Mouse (Mus musculus): ENCODE measurements around the gene Dao. TPM values are rescaled to one million over a fixed set of nuclear protein-coding genes. Genes with fewer than 3 reads are reported as not detected.

The Dao gene
- total RNA-seq, 2 experiments from 2014 or later, result not detected

- no peak for DNase-seq
Measured at GRCm38 (mm10) chr5:114030652-114031051, 27.1 kb downstream of the Dao start.

DNA sequence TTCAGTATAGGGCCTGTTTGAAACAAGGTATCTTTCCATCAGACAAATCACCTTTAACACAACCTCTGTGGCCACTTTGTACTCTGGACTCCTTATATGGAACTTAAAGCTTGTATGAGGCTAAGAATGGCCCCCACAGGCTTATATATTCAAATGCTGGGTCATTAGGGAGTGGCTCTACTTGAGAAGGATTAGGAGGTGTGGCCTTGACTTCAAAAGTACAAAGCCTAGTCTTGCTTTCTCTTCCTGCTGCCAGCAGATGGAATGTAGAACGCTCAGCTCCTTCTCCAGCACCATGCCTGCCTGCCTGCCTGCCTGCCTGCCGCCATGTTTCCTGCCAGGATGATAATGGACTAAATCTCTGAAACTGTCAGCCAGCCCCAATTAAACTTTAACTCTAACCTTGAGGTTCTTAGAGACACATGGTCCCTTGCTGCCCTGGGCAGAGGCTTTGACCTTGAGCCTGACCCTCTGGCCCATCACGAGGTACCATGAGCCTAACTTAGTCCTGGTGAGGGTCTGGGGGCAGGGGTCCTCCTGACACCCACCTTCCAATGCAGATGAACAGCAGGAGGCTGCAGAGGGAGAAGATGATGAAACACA, 28.8 kb downstream of the Dao start:
- DNase-seq, result no peak

- DNase-seq, result no peak
Measured at GRCm38 (mm10) chr5:114034393-114034792, 30.9 kb downstream of the Dao start.

- no peak for DNase-seq
Measured at GRCm38 (mm10) chr5:114035111-114035510, 31.6 kb downstream of the Dao start.

- no peak for DNase-seq
Measured at GRCm38 (mm10) chr5:114040508-114040907, 37.0 kb downstream of the Dao start.

DNA sequence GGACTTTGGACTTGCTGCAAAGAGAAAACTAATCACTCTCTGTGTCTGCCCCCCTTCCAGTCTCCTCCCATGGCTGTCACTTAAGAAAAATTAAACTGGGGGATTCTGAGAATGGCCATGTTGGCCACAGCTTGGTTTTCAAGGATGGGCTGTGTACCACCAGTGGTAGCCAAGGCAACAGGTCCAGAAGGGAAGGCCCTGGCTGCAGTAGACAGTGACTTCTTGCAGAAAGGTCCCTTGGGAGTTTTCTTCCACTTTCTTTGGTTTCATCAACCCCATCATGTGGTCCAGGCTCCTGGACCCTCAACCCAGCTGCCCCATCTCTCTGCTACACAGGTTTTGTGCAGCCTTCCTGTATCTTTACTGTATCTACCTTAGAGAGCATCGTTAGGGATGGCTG, 37.4 kb downstream of the Dao start:
- DNase-seq, result no peak

DNA sequence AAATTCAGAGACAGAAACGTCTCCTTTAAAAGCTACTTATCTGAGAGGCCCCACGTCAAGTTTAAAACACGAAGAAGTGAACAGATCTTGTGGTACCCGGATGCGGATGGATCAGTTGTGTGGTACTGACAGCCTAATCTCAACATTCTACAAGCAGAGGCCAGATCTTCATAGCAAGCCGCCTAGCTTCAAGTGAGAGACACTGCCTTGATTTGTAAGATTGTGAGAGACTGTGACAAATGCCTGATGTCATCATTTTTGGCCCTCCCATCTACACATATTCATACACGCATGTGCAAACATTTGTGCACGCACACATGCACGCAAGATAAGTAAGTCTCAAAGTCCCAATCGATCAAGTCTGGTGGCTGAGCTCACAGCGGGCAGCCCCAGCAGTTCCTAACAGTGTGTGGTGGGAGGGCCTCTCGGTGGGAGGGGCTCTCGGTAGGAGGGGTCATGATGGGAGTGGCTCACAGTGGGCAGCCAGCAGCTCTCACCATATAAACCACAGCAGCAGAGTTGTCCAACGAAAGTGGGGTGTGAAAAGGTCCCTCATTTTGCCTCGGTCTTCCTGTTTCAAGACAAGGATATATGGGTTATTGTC, 37.9 kb downstream of the Dao start:
- peak; percentile 9 to 17 for DNase-seq

GRCm38 (mm10) chr5:114043800-114044199, 40.3 kb downstream of the Dao start:
- DNase-seq, result no peak

GRCm38 (mm10) chr5:114045134-114045533, 41.6 kb downstream of the Dao start:
- DNase-seq, result peak in 1 of 2 experiments; percentile 28

GRCm38 (mm10) chr5:114046151-114046550, 42.6 kb downstream of the Dao start:
- DNase-seq, result no peak

- no peak for DNase-seq
Measured at GRCm38 (mm10) chr5:114046604-114047003, 43.1 kb downstream of the Dao start.

DNA sequence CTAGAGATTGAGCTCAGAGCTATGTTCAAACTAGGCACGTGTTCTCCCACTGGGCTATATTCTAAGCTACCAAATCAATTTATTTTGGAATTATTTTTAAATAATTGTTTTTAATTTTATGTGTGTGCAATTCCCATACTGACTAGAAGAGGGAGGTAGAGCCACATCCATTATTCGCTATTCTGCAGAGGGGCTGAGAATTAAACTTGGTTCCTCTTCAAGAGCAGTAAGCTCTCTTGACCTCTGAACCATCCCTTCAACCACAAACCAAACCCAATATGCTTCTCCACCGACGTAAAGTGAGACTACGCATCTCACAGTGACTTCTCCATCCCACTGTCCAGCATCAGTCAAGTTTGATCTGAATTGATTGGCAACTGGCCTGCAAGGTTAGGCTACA, 43.7 kb downstream of the Dao start:
- no peak for DNase-seq

DNA sequence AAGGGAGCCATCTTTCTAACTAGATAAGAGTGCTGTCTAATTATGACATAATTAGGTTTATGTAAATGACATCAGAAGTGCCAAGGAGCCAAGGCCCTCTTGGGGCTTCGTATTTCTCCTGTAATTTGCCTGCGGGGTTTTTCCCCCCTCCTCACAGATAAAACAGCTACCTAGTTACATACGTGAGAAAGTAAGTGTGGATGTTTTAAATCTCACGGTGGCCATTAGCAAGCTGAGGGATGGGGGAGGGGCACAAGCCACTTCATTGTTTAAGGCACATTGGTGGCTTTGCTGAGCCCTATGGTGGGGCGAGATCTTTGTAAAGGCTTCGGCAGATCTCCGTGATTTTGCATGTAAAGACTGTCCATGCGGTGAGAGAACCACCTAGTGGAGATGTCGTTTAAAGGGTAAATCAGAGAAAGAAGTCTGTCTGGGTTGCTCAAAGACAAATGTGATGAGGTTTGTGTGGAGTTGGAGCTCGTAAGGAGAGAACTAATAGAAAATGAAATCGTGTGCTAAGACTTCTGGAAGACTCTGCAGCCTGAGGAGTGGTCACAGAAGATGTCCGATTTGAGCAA, 45.3 kb downstream of the Dao start:
- DNase-seq, result no peak

DNA sequence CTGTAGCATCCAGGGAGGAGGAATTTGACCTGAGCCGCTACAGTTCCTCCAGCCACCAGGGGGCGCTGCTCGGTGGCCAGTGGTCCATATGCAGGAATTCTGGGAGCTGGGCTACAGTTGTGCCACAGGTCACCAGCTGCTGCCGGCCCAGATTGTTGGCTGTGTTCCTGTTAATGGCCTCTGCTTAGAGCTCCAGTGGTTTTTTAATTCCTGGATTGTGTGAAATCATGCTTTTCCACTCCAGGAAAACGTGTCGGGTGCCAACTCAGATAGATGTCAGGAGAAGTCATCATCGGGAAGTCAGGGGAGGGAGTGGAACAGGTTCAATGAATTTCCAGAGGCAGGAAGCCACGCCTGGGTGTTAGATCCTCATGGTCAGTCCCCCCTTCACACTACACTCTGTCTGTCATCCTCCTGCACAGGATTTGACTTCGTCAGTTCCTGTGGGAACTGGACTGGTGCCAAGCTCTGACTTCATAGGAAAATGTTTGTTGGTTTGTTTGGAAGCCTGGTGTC, 48.8 kb downstream of the Dao start:
- DNase-seq, result peak; percentile 82 to 88

DNA sequence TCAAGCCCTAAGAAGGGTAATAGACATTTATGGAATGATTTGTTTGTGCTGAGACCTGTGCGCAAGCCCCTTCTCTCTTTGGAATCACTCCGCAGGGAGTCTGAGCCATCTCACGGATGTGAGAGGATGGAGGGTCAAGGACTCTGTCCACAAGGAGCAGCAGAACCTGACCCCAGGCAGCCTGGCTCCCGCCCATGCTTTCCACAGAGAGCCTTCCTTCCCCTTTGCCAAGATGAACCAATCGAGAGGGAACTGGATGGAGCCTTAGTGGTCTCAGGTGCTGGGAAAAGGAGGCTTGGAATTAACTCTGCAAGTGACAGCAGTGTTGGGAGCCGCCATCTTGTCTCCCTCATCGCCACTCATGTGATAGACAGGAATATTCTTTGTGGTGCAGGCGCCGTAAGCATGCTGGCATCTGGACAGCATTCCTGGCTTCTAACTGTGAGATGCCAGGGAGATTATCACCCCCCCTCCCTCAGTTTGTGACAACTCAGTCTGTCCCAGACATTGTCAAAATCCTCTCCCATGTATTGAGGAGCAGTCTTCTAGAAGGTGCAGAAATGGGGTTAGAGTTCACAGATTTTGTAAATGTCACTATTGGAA, 53.7 kb downstream of the Dao start:
- no peak for DNase-seq

DNA sequence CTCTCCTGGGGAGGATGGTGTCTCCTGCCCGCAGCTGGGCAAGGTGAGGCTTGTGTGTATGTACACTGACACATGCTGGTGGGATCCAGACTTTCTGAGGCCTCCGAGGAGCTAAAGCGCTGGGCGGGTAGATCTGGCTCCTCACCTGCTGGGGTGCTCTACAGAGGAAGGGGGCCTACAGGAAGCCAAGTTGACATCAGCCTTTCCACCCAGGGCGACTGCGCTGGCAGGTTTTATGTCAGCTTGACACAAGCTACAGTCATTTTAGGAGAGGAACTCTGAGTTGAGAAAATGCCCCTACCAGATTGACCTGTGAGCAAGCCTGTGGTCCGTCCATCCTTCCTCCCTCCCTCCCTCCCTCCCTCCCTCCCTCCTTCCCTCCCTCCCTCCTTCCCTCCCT, 58.2 kb downstream of the Dao start:
- no peak for DNase-seq

DNA sequence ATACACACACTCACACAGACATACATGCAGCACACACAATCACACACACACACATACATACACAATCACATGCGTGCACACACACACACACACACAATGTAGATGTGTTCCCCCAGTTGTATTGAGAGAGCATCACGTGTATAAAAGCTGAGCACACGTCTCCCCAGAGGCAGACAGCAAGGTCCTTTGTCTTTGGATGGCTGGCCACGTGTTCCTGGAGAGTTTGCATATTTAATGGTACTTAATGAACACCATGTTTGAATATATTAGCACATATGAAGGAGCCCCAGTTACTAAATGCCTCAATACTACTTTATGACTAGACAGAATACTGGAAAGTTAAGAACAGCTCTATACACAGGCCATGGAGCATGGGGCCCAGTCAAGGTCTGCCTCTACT, 60.5 kb downstream of the Dao start:
- no peak for DNase-seq

GRCm38 (mm10) chr5:114065161-114065560, 61.7 kb downstream of the Dao start, which contains the start of gene Usp30:
Gene Usp30, plus strand, starts transcription at chr5:114065461.
- DNase-seq, result no peak

DNA sequence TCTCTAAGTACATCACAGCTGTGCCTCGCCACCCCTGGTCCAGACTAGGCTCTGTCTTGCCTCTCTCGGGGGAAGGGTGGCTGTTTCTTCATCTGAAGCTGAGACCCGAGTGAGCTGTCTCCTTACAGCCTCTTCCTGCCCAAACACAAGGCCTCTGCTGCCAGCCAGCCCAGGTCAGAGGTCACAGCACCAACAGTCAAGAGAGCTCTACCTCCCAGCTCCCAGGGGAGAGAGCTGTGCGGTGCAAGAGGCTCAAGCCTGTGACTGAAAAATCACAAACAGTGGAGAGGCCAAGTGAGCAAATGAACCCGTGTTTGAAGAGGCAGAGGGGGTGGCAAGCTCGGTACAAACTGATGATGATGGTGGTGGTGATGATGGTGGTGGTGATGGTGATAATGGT, 63.1 kb downstream of the Dao start:
- no peak for DNase-seq

GRCm38 (mm10) chr5:114067543-114067942, 64.0 kb downstream of the Dao start:
- DNase-seq, result no peak

DNA sequence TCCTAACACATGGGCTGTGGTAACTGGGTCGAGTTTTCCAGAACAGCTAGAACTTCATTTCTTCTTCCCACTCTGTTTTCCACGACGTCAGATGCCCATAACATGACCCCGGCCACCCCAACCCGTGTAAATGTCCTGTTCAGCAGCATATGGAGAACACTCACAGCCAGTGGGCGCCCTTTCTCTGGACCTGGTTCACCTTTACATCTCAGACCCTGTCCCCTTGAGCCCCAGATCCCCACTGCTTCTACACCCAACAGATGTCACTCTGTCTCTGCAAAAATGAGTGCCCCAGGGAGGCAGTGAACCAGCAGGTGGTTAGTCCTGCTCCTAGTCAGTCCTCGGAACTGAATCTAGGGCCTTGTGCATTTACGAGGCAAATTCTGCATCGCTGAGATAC, 64.5 kb downstream of the Dao start:
- DNase-seq, result no peak

GRCm38 (mm10) chr5:114070858-114071257, 67.4 kb downstream of the Dao start:
- DNase-seq, result no peak

- DNase-seq, result no peak
Measured at GRCm38 (mm10) chr5:114072262-114072661, 68.8 kb downstream of the Dao start.

All from heart, adult 18-20 months (tissue).